Mouse (Mus musculus) stomach, postnatal 0 days (tissue): Measurements from ENCODE around the gene Chd1. TPM values are rescaled to one million over a fixed set of nuclear protein-coding genes. Genes with fewer than 3 reads are reported as not detected.

Experiments
- ATAC-seq: fragments of 200-750 bp; cut with Nextera tagmentation; 2 replicates; pipeline ENCODE4 v1.8.0; 2017; ENCODE audit not compliant: low FRiP score, low TSS enrichment
- DNase-seq: peaks from one replicate; pipeline ENCODE4 v3.0.0-alpha.2; 2016; ENCODE audit warnings: low spot score
- H3K27ac ChIP-seq: fragments of 300-500 bp; sonication (generic); replicated peaks from 2 replicates; pipeline ENCODE4 v1.5.1; 2014; ENCODE audit warnings: mild to moderate bottlenecking, control low read depth
- H3K27me3 ChIP-seq: fragments of 300-500 bp; sonication (generic); 2 replicates; pipeline ENCODE4 v1.6.1; 2014; ENCODE audit warnings: low read length; ENCODE audit not compliant: control insufficient read depth, insufficient read depth
- H3K36me3 ChIP-seq: fragments of 300-500 bp; sonication (generic); 2 replicates; pipeline ENCODE4 v1.6.1; 2014; ENCODE audit warnings: low read length, mixed read lengths; ENCODE audit not compliant: control insufficient read depth, insufficient read depth
- H3K4me1 ChIP-seq: fragments of 300-500 bp; sonication (generic); replicated peaks from 2 replicates; pipeline ENCODE4 v1.6.1; 2014; ENCODE audit warnings: antibody characterized with exemption; ENCODE audit not compliant: control insufficient read depth, insufficient read depth
- H3K4me2 ChIP-seq: fragments of 300-500 bp; sonication (generic); replicated peaks from 2 replicates; pipeline ENCODE4 v1.6.1; 2014; ENCODE audit warnings: low read depth, mild to moderate bottlenecking, control low read depth, moderate library complexity
- H3K4me3 ChIP-seq: fragments of 300-500 bp; sonication (generic); 2 replicates; pipeline ENCODE4 v1.5.1; 2014; ENCODE audit warnings: low read depth, low read length, control low read depth
- H3K9ac ChIP-seq: fragments of 300-500 bp; sonication (generic); 2 replicates; pipeline ENCODE4 v1.6.1; 2014; ENCODE audit warnings: mild to moderate bottlenecking, low read length, control low read depth, mixed read lengths
- H3K9me3 ChIP-seq: fragments of 300-500 bp; sonication (generic); 2 replicates; pipeline ENCODE4 v1.6.1; 2016; ENCODE audit warnings: low read length; ENCODE audit not compliant: control insufficient read depth
- CTCF ChIP-seq: IDR thresholded peaks from 2 replicates; pipeline ENCODE4 v1.5.1; 2016; ENCODE audit warnings: antibody characterized with exemption, low read depth, mild to moderate bottlenecking, moderate library complexity
- EP300 ChIP-seq: optimal IDR thresholded peaks from 2 replicates; pipeline ENCODE3; 2016; ENCODE audit warnings: antibody characterized with exemption
- WGBS: fragments of 180-500 bp; shearing (Covaris S2); extraction: QIAGEN DNeasy Blood & Tissue Kit; methylation state at CpG from one replicate; pipeline ENCODE4 v1.1.7; 2014; 5-methylcytosine and 5-hydroxymethylcytosine counted together
- polyA plus RNA-seq: library from polyadenylated mRNA; unstranded; fragments of >200 nt; fragmentation: Nextera tagmentation; extraction: Ambion mirVana; gene quantifications from 2 replicates; pipeline ENCODE4 v1.2.1, GENCODE M21; 2015

Gene Chd1
- polyA plus RNA-seq, 1 experiment from 2014 or later = 13.4 TPM

DNA sequence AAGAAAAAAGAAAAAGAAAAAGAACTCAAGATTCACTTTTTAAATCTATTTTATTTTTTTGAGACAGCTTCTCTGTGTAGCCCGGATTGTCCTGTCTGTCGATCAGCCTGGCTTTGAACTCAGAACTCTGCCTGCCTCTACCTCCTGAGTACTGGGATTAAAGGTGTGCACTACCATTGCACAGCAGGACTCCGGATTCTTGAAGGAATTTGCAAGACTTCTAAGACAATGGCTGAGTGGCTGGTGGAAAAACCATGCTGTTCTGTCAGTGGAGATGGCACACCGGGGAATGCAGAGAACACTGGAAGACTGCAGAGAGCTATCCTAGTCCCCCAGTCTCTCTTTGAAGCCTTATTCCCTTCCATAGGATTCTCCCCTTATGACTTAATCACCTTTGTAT, 24.1 kb upstream of the Chd1 start:
- no peak for ATAC-seq
- WGBS = 88% methylated on average over 4 of the region's 4 CpGs
- Histone ChIP-seq H3K9ac (no peak overlapping the region), H3K4me1 (no peaks in the 10 kb centered on the region), H3K4me2 (no peak overlapping the region), H3K27ac (no peak overlapping the region), H3K9me3 (no peaks in the 10 kb centered on the region), H3K27me3 (no peaks in the 10 kb centered on the region), H3K36me3 (no peaks in the 10 kb centered on the region), H3K4me3 (no peak overlapping the region)
- TF ChIP-seq CTCF = no peak
- no peak for TF ChIP-seq EP300
- DNase-seq = no peak

DNA sequence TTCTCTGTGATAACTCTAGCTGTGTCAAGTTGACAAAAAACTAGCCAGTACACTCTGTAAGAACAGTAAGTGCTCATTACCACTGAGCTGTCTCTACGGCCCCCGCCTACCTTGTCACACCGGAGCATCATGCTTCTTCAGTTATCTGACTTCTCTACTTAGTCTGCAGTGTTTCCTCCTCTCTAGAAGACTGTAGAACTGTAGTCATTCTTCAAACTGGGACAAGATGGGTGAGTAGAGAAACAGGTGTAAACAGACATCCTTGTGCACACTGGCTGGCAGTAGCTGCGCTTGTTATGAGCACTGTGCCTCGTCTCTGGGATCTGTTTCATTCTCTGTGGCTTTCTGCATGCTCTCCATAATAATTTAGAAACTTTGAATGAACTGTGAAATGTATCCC, 18.4 kb upstream of the Chd1 start:
- H3K4me1 ChIP-seq = no peaks in the 10 kb centered on the region
- H3K4me2 ChIP-seq = no peak overlapping the region
- H3K9me3 ChIP-seq = no peaks in the 10 kb centered on the region
- H3K9ac ChIP-seq = no peak overlapping the region
- no peak overlapping the region for H3K4me3 ChIP-seq
- H3K36me3 ChIP-seq = no peaks in the 10 kb centered on the region
- no peak overlapping the region for H3K27ac ChIP-seq
- no peaks in the 10 kb centered on the region for H3K27me3 ChIP-seq
- 87% methylated on average over 5 of the region's 5 CpGs for WGBS
- TF ChIP-seq CTCF (no peak), EP300 (no peak)
- DNase-seq = no peak
- ATAC-seq = no peak

DNA sequence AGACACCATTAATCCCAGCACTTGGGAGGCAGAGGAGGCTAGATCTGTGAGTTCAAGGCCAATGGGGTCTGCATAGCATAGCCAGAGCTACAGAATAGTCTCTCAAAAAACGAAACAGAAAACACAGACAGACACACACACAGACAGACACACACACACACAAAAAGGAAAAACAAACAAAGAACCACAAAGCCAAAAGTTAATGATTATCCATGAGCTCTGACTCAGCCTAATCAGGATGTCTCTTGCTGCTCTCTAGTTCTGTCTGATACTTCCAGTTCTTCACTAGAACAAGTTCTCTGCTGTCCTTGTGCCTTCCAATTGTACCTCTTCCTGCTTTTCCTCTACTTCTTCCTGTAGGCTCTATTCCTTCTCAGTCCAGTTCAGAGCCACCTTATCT, 14.5 kb upstream of the Chd1 start:
- DNase-seq (no peak), ATAC-seq (peak; percentile 49; the same call in 1 of the 2 replicates)
- Histone ChIP-seq H3K27me3 (no peaks in the 10 kb centered on the region), H3K36me3 (no peaks in the 10 kb centered on the region), H3K4me2 (no peak overlapping the region), H3K4me1 (no peaks in the 10 kb centered on the region), H3K27ac (no peak overlapping the region), H3K4me3 (no peak overlapping the region), H3K9ac (no peak overlapping the region), H3K9me3 (no peaks in the 10 kb centered on the region)
- TF ChIP-seq EP300 (no peak), CTCF (no peak)
- 32% methylated on average over 1 of the region's 1 CpGs for WGBS

DNA sequence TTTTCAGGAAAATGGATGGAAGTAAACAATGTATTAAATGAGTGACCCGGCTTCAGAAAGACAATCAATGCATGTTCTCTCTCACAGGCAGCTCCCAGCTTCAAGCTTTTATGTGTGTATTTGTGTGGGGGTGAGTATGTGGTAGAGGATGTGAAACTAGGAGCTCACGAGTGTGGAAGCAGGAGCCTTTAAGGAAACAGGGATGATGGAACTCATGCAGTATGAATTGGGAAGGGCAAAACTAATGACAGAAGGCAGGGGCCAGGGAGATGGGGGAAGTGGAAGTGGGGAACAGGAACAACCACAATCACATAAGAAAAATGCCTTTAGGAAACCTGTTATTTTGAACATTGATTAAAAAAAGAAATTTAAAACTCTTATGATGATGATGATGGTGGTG, 9.2 kb upstream of the Chd1 start:
- DNase-seq (no peak), ATAC-seq (no peak)
- Histone ChIP-seq H3K27ac (no peak overlapping the region), H3K4me1 (no peaks in the 10 kb centered on the region), H3K4me2 (no peak overlapping the region), H3K9ac (no peak overlapping the region), H3K4me3 (no peak overlapping the region), H3K27me3 (no peaks in the 10 kb centered on the region), H3K9me3 (no peaks in the 10 kb centered on the region), H3K36me3 (no peaks in the 10 kb centered on the region)
- WGBS = 75% methylated on average over 2 of the region's 2 CpGs
- TF ChIP-seq EP300 (no peak), CTCF (no peak)

DNA sequence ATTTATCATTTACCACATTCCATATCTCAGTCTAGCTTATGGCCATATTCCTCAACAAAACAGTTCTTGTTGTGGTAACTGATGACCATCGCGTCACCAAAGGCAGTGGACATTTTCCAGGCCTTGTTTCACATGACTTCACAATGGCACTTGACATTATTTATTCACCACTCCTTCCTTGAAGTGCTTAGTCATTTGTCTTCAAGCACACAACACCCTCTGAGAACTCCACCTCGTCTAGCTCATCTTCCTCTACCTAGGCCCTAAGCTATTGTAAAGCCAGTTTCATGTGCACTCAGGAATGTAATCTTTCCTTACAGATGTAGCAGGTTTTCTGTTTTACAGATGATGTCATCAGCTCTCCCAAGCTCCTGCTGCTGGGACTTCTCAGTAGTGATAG, 5.8 kb upstream of the Chd1 start:
- WGBS = 82% methylated on average over 3 of the region's 3 CpGs
- ATAC-seq (peak; percentile 56; the same call in 1 of the 2 replicates), DNase-seq (no peak)

GRCm38 (mm10) chr17:15701505-15701904, 3.3 kb upstream of the Chd1 start:
- no peaks in the 10 kb centered on the region for H3K4me1 ChIP-seq
- ATAC-seq = no peak
- H3K9ac ChIP-seq = no peak overlapping the region
- H3K4me2 ChIP-seq = no peak overlapping the region
- no peak overlapping the region for H3K4me3 ChIP-seq
- 78% methylated on average over 5 of the region's 5 CpGs for WGBS
- H3K9me3 ChIP-seq = no peaks in the 10 kb centered on the region
- H3K36me3 ChIP-seq = no peaks in the 10 kb centered on the region
- TF ChIP-seq EP300 (no peak), CTCF (no peak)
- H3K27ac ChIP-seq = no peak overlapping the region
- H3K27me3 ChIP-seq = no peaks in the 10 kb centered on the region
- DNase-seq = no peak

More for the DNA sequence above, 5.8 kb upstream of the Chd1 start:
- Histone ChIP-seq H3K9ac (no peak overlapping the region), H3K27ac (no peak overlapping the region), H3K36me3 (no peaks in the 10 kb centered on the region), H3K9me3 (no peaks in the 10 kb centered on the region), H3K4me2 (no peak overlapping the region), H3K4me1 (no peaks in the 10 kb centered on the region), H3K4me3 (no peak overlapping the region), H3K27me3 (no peaks in the 10 kb centered on the region)
- TF ChIP-seq CTCF (no peak), EP300 (no peak)
